Mouse (Mus musculus) heart, adult 2 months (tissue): ENCODE data around the gene Gm7030. TPM values are rescaled to one million over a fixed set of nuclear protein-coding genes. Genes with fewer than 3 reads are reported as not detected.
"Not testable (repeated sequence)": the region's sequence is repeated elsewhere in the genome, so short reads cannot be mapped to it uniquely, and the experiment has no call there.

Source experiments
- DNase-seq, 2 experiments: peaks; one replicate each; pipeline ENCODE4 v3.0.0; 2021
- H3K27ac ChIP-seq: fragments of 200-600 bp; 2 replicates; pipeline ENCODE4 v1.8.1; 2022
- H3K27me3 ChIP-seq: fragments of 200-500 bp; 2 replicates; pipeline ENCODE4 v1.6.1; 2012; ENCODE audit warnings: mild to moderate bottlenecking, low read length, inconsistent platforms, mixed read lengths; ENCODE audit not compliant: control insufficient read depth, insufficient read depth
- H3K36me3 ChIP-seq: fragments of 200-500 bp; 2 replicates; pipeline ENCODE4 v1.6.1; 2012; ENCODE audit warnings: low read length, inconsistent platforms; ENCODE audit not compliant: control insufficient read depth, insufficient read depth
- H3K4me1 ChIP-seq: fragments of 200-500 bp; 2 replicates; pipeline ENCODE4 v1.6.1; 2011; ENCODE audit warnings: low read length; ENCODE audit not compliant: control insufficient read depth, insufficient read depth
- H3K4me3 ChIP-seq: fragments of 200-600 bp; 2 replicates; pipeline ENCODE4 v1.8.1; 2022
- H3K79me2 ChIP-seq: fragments of 200-500 bp; replicated peaks from 2 replicates; pipeline ENCODE4 v1.6.1; 2012; ENCODE audit warnings: mild to moderate bottlenecking, inconsistent platforms, low read length, moderate library complexity, mixed read lengths; ENCODE audit not compliant: control insufficient read depth, insufficient read depth
- H3K9ac ChIP-seq: fragments of 200-500 bp; 2 replicates; pipeline ENCODE4 v1.6.1; 2012; ENCODE audit warnings: low read depth, mild to moderate bottlenecking, control low read depth, inconsistent platforms, low read length, mixed read lengths
- CTCF ChIP-seq: fragments of 200-600 bp; IDR thresholded peaks from 2 replicates; pipeline ENCODE4 v1.8.1; 2022; ENCODE audit warnings: antibody characterized with exemption, mild to moderate bottlenecking, moderate library complexity
- EP300 ChIP-seq: fragments of 200-500 bp; IDR thresholded peaks from 2 replicates; pipeline ENCODE4 v1.6.1; 2011; ENCODE audit warnings: low read depth, low read length, control low read depth; ENCODE audit not compliant: insufficient read depth
- POLR2A ChIP-seq: fragments of 200-500 bp; IDR thresholded peaks from 2 replicates; pipeline ENCODE4 v1.6.1; 2011; ENCODE audit warnings: mild to moderate bottlenecking, low read depth, low read length, control low read depth; ENCODE audit not compliant: insufficient read depth
- WGBS: fragments of 180-500 bp; shearing (Covaris S2); methylation state at CpG from one replicate; pipeline ENCODE4 v1.1.7; 2018; 5-methylcytosine and 5-hydroxymethylcytosine counted together
- intact Hi-C: fragments of 180-260 bp; cut with DNase I; formaldehyde crosslinking; loops from one replicate; pipeline ENCODE4 v1.15.1; 2025
- polyA plus RNA-seq: library from polyadenylated mRNA; depleted of rRNA; stranded (reverse); fragments of >200 nt; gene quantifications from 2 replicates; pipeline ENCODE4 v1.2.3, GENCODE M21; 2012; rRNA removed
- total RNA-seq, 2 experiments: library from RNA; stranded (reverse); gene quantifications; 2 replicates each; pipeline ENCODE4 v1.2.3; 2021

Gene Gm7030
- total and polyA plus RNA-seq, 3 experiments = not detected

DNA sequence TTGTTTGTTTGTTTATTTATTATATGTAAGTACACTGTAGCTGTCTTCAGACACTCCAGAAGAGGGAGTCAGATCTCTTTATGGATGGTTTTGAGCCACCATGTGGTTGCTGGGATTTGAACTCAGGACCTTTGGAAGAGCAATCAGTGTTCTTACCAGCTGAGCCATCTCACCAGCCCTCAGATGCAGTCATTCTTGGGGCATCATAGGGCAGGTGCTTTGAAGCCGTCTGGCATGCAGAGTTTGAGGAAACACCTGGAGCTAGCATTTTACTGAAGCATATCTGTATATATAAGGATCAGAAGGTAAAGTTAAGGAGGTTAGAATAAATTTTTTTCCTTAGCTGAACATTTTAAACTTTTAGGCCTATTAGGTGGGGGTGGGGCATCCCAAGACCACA is 43.2 kb downstream of the Gm7030 start:
- intact Hi-C loops, H3K9ac ChIP-seq, H3K79me2 ChIP-seq, H3K4me3 ChIP-seq, H3K36me3 ChIP-seq, H3K27me3 ChIP-seq, DNase-seq, H3K27ac ChIP-seq, H3K4me1 ChIP-seq: not testable (repeated sequence)
- 72% methylated on average over 1 of the region's 1 CpGs for WGBS

DNA sequence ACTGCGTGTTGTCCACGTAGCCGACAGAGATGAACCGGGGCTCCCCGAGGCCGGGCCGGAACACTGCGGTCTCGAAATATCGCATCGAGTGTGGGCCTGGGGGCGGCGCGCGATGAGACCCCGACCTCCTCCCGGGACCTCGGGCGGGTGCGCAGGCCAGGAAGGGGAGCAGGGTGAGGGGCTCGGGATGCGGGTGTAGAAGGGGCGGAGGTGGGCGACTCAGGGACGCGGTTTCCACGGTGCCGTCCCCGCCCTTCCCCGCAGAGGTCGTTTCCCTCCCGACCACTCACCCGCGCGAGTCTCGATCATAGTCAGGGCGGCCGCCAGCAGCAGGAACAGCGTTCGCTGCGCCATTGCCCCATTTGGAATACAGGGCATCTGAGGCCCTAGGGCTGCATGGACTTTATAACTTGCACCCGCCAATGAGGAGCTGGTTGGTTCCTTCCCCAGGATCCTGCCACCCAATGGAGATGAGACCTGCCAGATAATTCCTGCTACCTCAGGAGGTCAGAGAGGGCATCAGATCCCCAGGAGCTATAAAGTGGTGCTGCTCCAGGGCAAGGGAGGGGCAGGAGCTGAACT is 45.3 kb downstream of the Gm7030 start:
- H3K4me3 ChIP-seq = peak overlapping the region; percentile 54
- peaks cover 5% of the 10 kb centered on the region; the same call in 1 of the 2 replicates for H3K27me3 ChIP-seq
- no peak for DNase-seq
- H3K36me3 ChIP-seq = no peaks in the 10 kb centered on the region
- TF ChIP-seq CTCF (no peak), POLR2A (no peak), EP300 (no peak)
- no peaks in the 10 kb centered on the region for H3K79me2 ChIP-seq
- peak overlapping the region; percentile 34 for H3K9ac ChIP-seq
- intact Hi-C loops = loop anchor here (5.0 kb wide), 1 partner anchor 103 kb away; no protein-coding TSS in a partner anchor
- no peak overlapping the region for H3K27ac ChIP-seq
- under 1% methylated on average over 42 of the region's 42 CpGs for WGBS
- H3K4me1 ChIP-seq = no peaks in the 10 kb centered on the region

GRCm38 (mm10) chr17:36083266-36083869 is 45.9 kb downstream of the Gm7030 start:
- TF ChIP-seq POLR2A (no peak), EP300 (no peak), CTCF (no peak)
- WGBS = 1% methylated on average over 46 of the region's 46 CpGs
- peaks cover 5% of the 10 kb centered on the region; the same call in 1 of the 2 replicates for H3K27me3 ChIP-seq

GRCm38 (mm10) chr17:36082519-36083232 is 46.5 kb downstream of the Gm7030 start:
- DNase-seq, H3K79me2 ChIP-seq, H3K9ac ChIP-seq, H3K4me1 ChIP-seq, H3K27ac ChIP-seq, H3K36me3 ChIP-seq, H3K27me3 ChIP-seq: not testable (repeated sequence)
- peak overlapping the region; percentile 54; the same call in 1 of the 2 replicates for H3K4me3 ChIP-seq
- intact Hi-C loops = loop anchor here (5.0 kb wide), 1 partner anchor 105 kb away; no protein-coding TSS in a partner anchor
- 29% methylated on average over 6 of the region's 6 CpGs for WGBS

More at GRCm38 (mm10) chr17:36083266-36083869, 45.9 kb downstream of the Gm7030 start:
- DNase-seq = peak; percentile 40 to 42
- peak overlapping the region; percentile 54 for H3K4me3 ChIP-seq
- H3K36me3 ChIP-seq = no peaks in the 10 kb centered on the region
- 0 out of 2 replicates have a peak overlapping the region, but pooled peaks have one; percentile 13 for H3K9ac ChIP-seq
- H3K79me2 ChIP-seq = no peaks in the 10 kb centered on the region
- no peak overlapping the region for H3K27ac ChIP-seq
- no peaks in the 10 kb centered on the region for H3K4me1 ChIP-seq
- intact Hi-C loops = loop anchor here (5.0 kb wide), 1 partner anchor 104 kb away; no protein-coding TSS in a partner anchor

DNA sequence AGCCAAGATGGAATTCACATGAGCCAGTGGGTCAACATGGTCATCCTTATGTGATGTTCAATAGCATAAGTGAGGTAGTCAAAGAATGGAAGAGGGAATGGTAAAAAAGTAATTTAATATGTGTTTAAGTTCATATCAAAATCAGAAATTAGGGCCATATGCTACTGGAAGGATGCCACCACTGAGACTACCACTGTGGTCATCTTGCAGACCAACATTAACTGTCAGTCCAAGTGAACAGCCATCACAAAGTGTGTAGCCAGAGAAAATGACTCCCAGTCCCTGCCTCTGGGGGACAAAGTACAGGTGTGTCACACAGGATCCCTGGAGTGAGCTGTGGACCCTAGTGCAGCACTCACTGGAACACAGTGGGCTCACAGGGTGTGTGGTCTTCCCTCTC is 47.3 kb downstream of the Gm7030 start:
- not testable (repeated sequence) for H3K27ac ChIP-seq, H3K9ac ChIP-seq, H3K36me3 ChIP-seq, H3K4me1 ChIP-seq, H3K4me3 ChIP-seq, H3K27me3 ChIP-seq, H3K79me2 ChIP-seq, DNase-seq
- intact Hi-C loops = loop anchor here (5.0 kb wide), 1 partner anchor 105 kb away; no protein-coding TSS in a partner anchor

DNA sequence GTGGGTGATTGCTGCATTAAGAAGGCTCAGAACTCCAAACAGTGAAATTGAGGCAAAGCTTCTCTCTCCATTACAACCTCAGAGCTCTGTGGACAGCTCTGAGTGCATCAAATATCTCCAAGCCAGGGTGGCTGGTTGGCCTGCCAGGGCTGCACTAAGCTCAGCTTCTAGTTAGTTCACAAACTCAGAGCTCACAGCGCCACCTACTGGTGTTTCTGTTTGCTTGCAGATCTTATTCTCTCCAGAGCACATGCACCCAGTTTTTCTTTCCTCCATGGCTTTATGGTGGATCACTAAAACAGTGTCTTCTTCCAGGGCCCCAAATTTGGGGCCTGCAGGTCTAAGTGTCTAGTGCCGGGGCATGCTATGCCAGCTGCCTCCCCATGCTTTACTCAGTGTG is 68.4 kb downstream of the Gm7030 start:
- Histone ChIP-seq H3K4me3 (no peak overlapping the region), H3K4me1 (no peaks in the 10 kb centered on the region), H3K36me3 (no peaks in the 10 kb centered on the region), H3K9ac (no peak overlapping the region), H3K79me2 (no peaks in the 10 kb centered on the region), H3K27ac (no peak overlapping the region), H3K27me3 (no peaks in the 10 kb centered on the region)
- intact Hi-C loops = loop anchor here (10.0 kb wide), 3 partner anchors 74 to 134 kb away; partner anchors contain the start of gene H2-T3
- WGBS = 12% methylated on average over 2 of the region's 2 CpGs
- peak; percentile 80 to 81 for DNase-seq
- TF ChIP-seq CTCF (peak; percentile 89), POLR2A (no peak), EP300 (0 out of 2 replicates have a peak, but pooled peaks have one; percentile 35)

Other genes starting within 250 kb of the Gm7030 start
- gene Dhx16, start 249.6 kb downstream of the Gm7030 start, total RNA-seq = 10 to 100 TPM; 19.3 to 20.3 TPM
- 27.7 and 38.0 TPM in 2 replicates for gene Dhx16, start 249.6 kb downstream of the Gm7030 start, polyA plus RNA-seq
- gene 2310061I04Rik, start 232.0 kb downstream of the Gm7030 start, total RNA-seq = 100 to 1,000 TPM in 1 of 2 experiments, 10 to 100 TPM in 1; 99.4 to 116 TPM
- 164 and 176 TPM in 2 replicates for gene 2310061I04Rik, start 232.0 kb downstream of the Gm7030 start, polyA plus RNA-seq
- gene Atat1, start 219.3 kb downstream of the Gm7030 start, total RNA-seq = 1 to 10 TPM; 6.0 TPM
- gene Atat1, start 219.3 kb downstream of the Gm7030 start, polyA plus RNA-seq = 22.0 and 24.3 TPM in 2 replicates
- 10 to 100 TPM; 50.9 to 56.2 TPM for gene Mrps18b, start 213.0 kb downstream of the Gm7030 start, total RNA-seq
- gene Mrps18b, start 213.0 kb downstream of the Gm7030 start, polyA plus RNA-seq = 76.0 and 99.7 TPM in 2 replicates
- gene Ppp1r10, start 213.0 kb downstream of the Gm7030 start, total RNA-seq = 10 to 100 TPM; 26.4 to 40.9 TPM
- gene Ppp1r10, start 213.0 kb downstream of the Gm7030 start, polyA plus RNA-seq = 18.1 and 18.7 TPM in 2 replicates
- 10 to 100 TPM; 63.0 to 75.2 TPM for gene Abcf1, start 159.7 kb downstream of the Gm7030 start, total RNA-seq
- 54.5 and 59.6 TPM in 2 replicates for gene Abcf1, start 159.7 kb downstream of the Gm7030 start, polyA plus RNA-seq
- gene Gnl1, start 149.6 kb downstream of the Gm7030 start, total RNA-seq = 10 to 100 TPM; 27.4 to 35.6 TPM
- gene Gnl1, start 149.6 kb downstream of the Gm7030 start, polyA plus RNA-seq = 17.0 and 18.2 TPM in 2 replicates
- gene Prr3, start 149.2 kb downstream of the Gm7030 start, total RNA-seq = 1 to 10 TPM; 3.9 to 4.3 TPM
- gene Prr3, start 149.2 kb downstream of the Gm7030 start, polyA plus RNA-seq = 6.8 and 7.6 TPM in 2 replicates
- gene H2-T24, start 108.9 kb downstream of the Gm7030 start, total RNA-seq = 1 to 10 TPM; 7.5 to 9.6 TPM
- gene H2-T24, start 108.9 kb downstream of the Gm7030 start, polyA plus RNA-seq = 4.3 and 9.4 TPM in 2 replicates
- gene H2-T23, start 96.6 kb downstream of the Gm7030 start, total RNA-seq = 10 to 100 TPM; 27.3 to 34.1 TPM
- 43.4 and 46.4 TPM in 2 replicates for gene H2-T23, start 96.6 kb downstream of the Gm7030 start, polyA plus RNA-seq
- gene H2-T22, start 86.7 kb downstream of the Gm7030 start, total RNA-seq = 10 to 100 TPM in 1 of 2 experiments, 1 to 10 TPM in 1; 7.4 to 10.6 TPM
- 23.4 and 23.8 TPM in 2 replicates for gene H2-T22, start 86.7 kb downstream of the Gm7030 start, polyA plus RNA-seq
- not detected for gene Gm6034, start 86.5 kb downstream of the Gm7030 start, total RNA-seq
- gene Gm6034, start 86.5 kb downstream of the Gm7030 start, polyA plus RNA-seq = not detected in 2 replicates
- gene Gm11127, start 71.1 kb downstream of the Gm7030 start, total RNA-seq = 1 to 10 TPM; 3.5 to 4.4 TPM
- gene Gm11127, start 71.1 kb downstream of the Gm7030 start, polyA plus RNA-seq = not detected in 2 replicates
- gene Gm19684, start 7.7 kb downstream of the Gm7030 start, total RNA-seq = under 1 TPM in 1 of 2 experiments, not detected in 1; 0.23 TPM
- 0.16 and 0.41 TPM in 2 replicates for gene Gm19684, start 7.7 kb downstream of the Gm7030 start, polyA plus RNA-seq
- under 1 TPM in 1 of 2 experiments, not detected in 1; 0.29 TPM for gene Gm8909, start 39.1 kb upstream of the Gm7030 start, total RNA-seq
- not detected in 2 replicates for gene Gm8909, start 39.1 kb upstream of the Gm7030 start, polyA plus RNA-seq
- not detected for gene H2-T3, start 60.9 kb upstream of the Gm7030 start, total RNA-seq
- not detected in 2 replicates for gene H2-T3, start 60.9 kb upstream of the Gm7030 start, polyA plus RNA-seq
- 10 to 100 TPM; 35.5 to 43.8 TPM for gene Rpp21, start 128.6 kb upstream of the Gm7030 start, total RNA-seq
- gene Rpp21, start 128.6 kb upstream of the Gm7030 start, polyA plus RNA-seq = 49.8 and 59.1 TPM in 2 replicates
- 1 to 10 TPM; 6.7 to 7.6 TPM for gene Trim39, start 142.8 kb upstream of the Gm7030 start, total RNA-seq
- gene Trim39, start 142.8 kb upstream of the Gm7030 start, polyA plus RNA-seq = 6.0 and 8.7 TPM in 2 replicates
- not detected for gene H2-M10.2, start 157.1 kb upstream of the Gm7030 start, total RNA-seq
- not detected in 2 replicates for gene H2-M10.2, start 157.1 kb upstream of the Gm7030 start, polyA plus RNA-seq
- gene H2-M10.1, start 196.7 kb upstream of the Gm7030 start, total RNA-seq = not detected
- gene H2-M10.1, start 196.7 kb upstream of the Gm7030 start, polyA plus RNA-seq = not detected in 2 replicates
- not detected for gene H2-M10.3, start 239.0 kb upstream of the Gm7030 start, total RNA-seq
- gene H2-M10.3, start 239.0 kb upstream of the Gm7030 start, polyA plus RNA-seq = not detected in 2 replicates